Mouse (Mus musculus): Measurements from ENCODE around the gene Cd180. TPM values are rescaled to one million over a fixed set of nuclear protein-coding genes. Genes with fewer than 3 reads are reported as not detected.
A peak's percentile ranks its signal among the peaks of the same experiment; 100 is the strongest.

Gene Cd180
- polyA plus RNA-seq, 1 experiment: 31.6 TPM

- Histone ChIP-seq H3K36me3 (ENCODE audit: control insufficient read depth, insufficient read depth, low read length) (no peaks in the 10 kb centered on the region), H3K4me3 (ENCODE audit: extremely low read depth, insufficient read depth, insufficient read length) (no peak overlapping the region), H3K27ac (ENCODE audit: insufficient read depth, low read length) (peak overlapping the region; percentile 18; the same call in 1 of the 2 replicates), H3K27me3 (ENCODE audit: control insufficient read depth, insufficient read depth, low read length) (no peaks in the 10 kb centered on the region), H3K4me1 (ENCODE audit: control insufficient read depth, insufficient read depth, insufficient read length) (peaks cover 8% of the 10 kb centered on the region; the same call in 1 of the 2 replicates)
- 12% methylated on average over 12 of the region's 12 CpGs for WGBS
- TF ChIP-seq CTCF (IDR thresholded peaks at IDR 0.05; ENCODE audit: extremely low read depth, insufficient read depth, insufficient read length, insufficient replicate concordance) (no peak), POLR2A (IDR thresholded peaks at IDR 0.05; ENCODE audit: low read depth, low read length) (no peak)
- DNase-seq (ENCODE audit: low read depth in 1 of 2, low spot score in 2 of 2): no peak
Observed at GRCm38 (mm10) chr13:102666233-102666614, 27.1 kb upstream of the Cd180 start.

- Histone ChIP-seq H3K27ac (ENCODE audit: insufficient read depth, low read length) (0 out of 2 replicates have a peak overlapping the region, but pooled peaks have one; percentile 18), H3K27me3 (ENCODE audit: control insufficient read depth, insufficient read depth, low read length) (no peaks in the 10 kb centered on the region), H3K36me3 (ENCODE audit: control insufficient read depth, insufficient read depth, low read length) (no peaks in the 10 kb centered on the region), H3K4me1 (ENCODE audit: control insufficient read depth, insufficient read depth, insufficient read length) (peaks cover 8% of the 10 kb centered on the region; the same call in 1 of the 2 replicates), H3K4me3 (ENCODE audit: extremely low read depth, insufficient read depth, insufficient read length) (no peak overlapping the region)
- WGBS: 15% methylated on average over 4 of the region's 4 CpGs
- no peak for DNase-seq (ENCODE audit: low read depth in 1 of 2, low spot score in 2 of 2)
- TF ChIP-seq POLR2A (IDR thresholded peaks at IDR 0.05; ENCODE audit: low read depth, low read length) (no peak), CTCF (IDR thresholded peaks at IDR 0.05; ENCODE audit: extremely low read depth, insufficient read depth, insufficient read length, insufficient replicate concordance) (no peak)
Observed at GRCm38 (mm10) chr13:102666731-102667130, 26.6 kb upstream of the Cd180 start.

- no peak for DNase-seq (ENCODE audit: low read depth in 1 of 2, low spot score in 2 of 2)
- Histone ChIP-seq H3K4me3 (ENCODE audit: extremely low read depth, insufficient read depth, insufficient read length) (no peak overlapping the region), H3K27me3 (ENCODE audit: control insufficient read depth, insufficient read depth, low read length) (no peaks in the 10 kb centered on the region), H3K36me3 (ENCODE audit: control insufficient read depth, insufficient read depth, low read length) (no peaks in the 10 kb centered on the region), H3K4me1 (ENCODE audit: control insufficient read depth, insufficient read depth, insufficient read length) (peaks cover 8% of the 10 kb centered on the region; the same call in 1 of the 2 replicates), H3K27ac (ENCODE audit: insufficient read depth, low read length) (no peak overlapping the region)
- WGBS: 77% methylated on average over 4 of the region's 4 CpGs
- no peak for TF ChIP-seq CTCF (IDR thresholded peaks at IDR 0.05; ENCODE audit: extremely low read depth, insufficient read depth, insufficient read length, insufficient replicate concordance)
- TF ChIP-seq POLR2A (IDR thresholded peaks at IDR 0.05; ENCODE audit: low read depth, low read length): no peak
Observed at GRCm38 (mm10) chr13:102667401-102667800, 26.0 kb upstream of the Cd180 start.

GRCm38 (mm10) chr13:102667842-102668241 lies 25.5 kb upstream of the Cd180 start:
- H3K4me3 ChIP-seq (ENCODE audit: extremely low read depth, insufficient read depth, insufficient read length): no peak overlapping the region
- no peak for DNase-seq (ENCODE audit: low read depth in 1 of 2, low spot score in 2 of 2)
- H3K36me3 ChIP-seq (ENCODE audit: control insufficient read depth, insufficient read depth, low read length): no peaks in the 10 kb centered on the region
- WGBS: 56% methylated on average over 9 of the region's 9 CpGs
- no peak for TF ChIP-seq CTCF (IDR thresholded peaks at IDR 0.05; ENCODE audit: extremely low read depth, insufficient read depth, insufficient read length, insufficient replicate concordance)
- no peak for TF ChIP-seq POLR2A (IDR thresholded peaks at IDR 0.05; ENCODE audit: low read depth, low read length)
- H3K27ac ChIP-seq (ENCODE audit: insufficient read depth, low read length): no peak overlapping the region
- H3K4me1 ChIP-seq (ENCODE audit: control insufficient read depth, insufficient read depth, insufficient read length): peaks cover 8% of the 10 kb centered on the region; the same call in 1 of the 2 replicates
- no peaks in the 10 kb centered on the region for H3K27me3 ChIP-seq (ENCODE audit: control insufficient read depth, insufficient read depth, low read length)

GRCm38 (mm10) chr13:102668933-102669332 lies 24.4 kb upstream of the Cd180 start:
- no peak overlapping the region for H3K4me3 ChIP-seq (ENCODE audit: extremely low read depth, insufficient read depth, insufficient read length)
- H3K36me3 ChIP-seq (ENCODE audit: control insufficient read depth, insufficient read depth, low read length): no peaks in the 10 kb centered on the region
- no peak overlapping the region for H3K27ac ChIP-seq (ENCODE audit: insufficient read depth, low read length)
- 49% methylated on average over 6 of the region's 6 CpGs for WGBS
- H3K27me3 ChIP-seq (ENCODE audit: control insufficient read depth, insufficient read depth, low read length): no peaks in the 10 kb centered on the region
- peaks cover 8% of the 10 kb centered on the region; the same call in 1 of the 2 replicates for H3K4me1 ChIP-seq (ENCODE audit: control insufficient read depth, insufficient read depth, insufficient read length)
- DNase-seq (ENCODE audit: low read depth in 1 of 2, low spot score in 2 of 2): no peak
- TF ChIP-seq CTCF (IDR thresholded peaks at IDR 0.05; ENCODE audit: extremely low read depth, insufficient read depth, insufficient read length, insufficient replicate concordance) (no peak), POLR2A (IDR thresholded peaks at IDR 0.05; ENCODE audit: low read depth, low read length) (no peak)

- 41% methylated on average over 14 of the region's 14 CpGs for WGBS
- no peaks in the 10 kb centered on the region for H3K27me3 ChIP-seq (ENCODE audit: control insufficient read depth, insufficient read depth, low read length)
- H3K36me3 ChIP-seq (ENCODE audit: control insufficient read depth, insufficient read depth, low read length): no peaks in the 10 kb centered on the region
- no peak overlapping the region for H3K27ac ChIP-seq (ENCODE audit: insufficient read depth, low read length)
- no peak for TF ChIP-seq CTCF (IDR thresholded peaks at IDR 0.05; ENCODE audit: extremely low read depth, insufficient read depth, insufficient read length, insufficient replicate concordance)
- no peak for TF ChIP-seq POLR2A (IDR thresholded peaks at IDR 0.05; ENCODE audit: low read depth, low read length)
- peaks cover 8% of the 10 kb centered on the region; the same call in 1 of the 2 replicates for H3K4me1 ChIP-seq (ENCODE audit: control insufficient read depth, insufficient read depth, insufficient read length)
- no peak overlapping the region for H3K4me3 ChIP-seq (ENCODE audit: extremely low read depth, insufficient read depth, insufficient read length)
- DNase-seq (ENCODE audit: low read depth in 1 of 2, low spot score in 2 of 2): no peak
Observed at GRCm38 (mm10) chr13:102669522-102670256, 23.7 kb upstream of the Cd180 start.

- Histone ChIP-seq H3K36me3 (ENCODE audit: control insufficient read depth, insufficient read depth, low read length) (no peaks in the 10 kb centered on the region), H3K4me3 (ENCODE audit: extremely low read depth, insufficient read depth, insufficient read length) (no peak overlapping the region), H3K4me1 (ENCODE audit: control insufficient read depth, insufficient read depth, insufficient read length) (peaks cover 7% of the 10 kb centered on the region; the same call in 1 of the 2 replicates), H3K27me3 (ENCODE audit: control insufficient read depth, insufficient read depth, low read length) (no peaks in the 10 kb centered on the region), H3K27ac (ENCODE audit: insufficient read depth, low read length) (no peak overlapping the region)
- no peak for DNase-seq (ENCODE audit: low read depth in 1 of 2, low spot score in 2 of 2)
- TF ChIP-seq POLR2A (IDR thresholded peaks at IDR 0.05; ENCODE audit: low read depth, low read length): no peak
- 84% methylated on average over 7 of the region's 7 CpGs for WGBS
Observed at GRCm38 (mm10) chr13:102670503-102670902, 22.9 kb upstream of the Cd180 start.

Data from spleen, adult 2 months (tissue).